Mouse (Mus musculus) lung, adult 2 months (tissue): ENCODE data around the gene Yipf4.

Experiments used
- CTCF ChIP-seq: fragments of 200-500 bp; IDR thresholded peaks from 2 replicates; pipeline ENCODE4 v1.5.1; 2011; ENCODE audit warnings: mild to moderate bottlenecking, low read length, control low read depth; ENCODE audit not compliant: insufficient read depth
- POLR2A ChIP-seq: fragments of 200-500 bp; IDR thresholded peaks from 2 replicates; pipeline ENCODE4 v1.6.1; 2011; ENCODE audit warnings: low read depth, mild to moderate bottlenecking, control low read depth, low read length, borderline replicate concordance; ENCODE audit errors: extremely low read depth

DNA sequence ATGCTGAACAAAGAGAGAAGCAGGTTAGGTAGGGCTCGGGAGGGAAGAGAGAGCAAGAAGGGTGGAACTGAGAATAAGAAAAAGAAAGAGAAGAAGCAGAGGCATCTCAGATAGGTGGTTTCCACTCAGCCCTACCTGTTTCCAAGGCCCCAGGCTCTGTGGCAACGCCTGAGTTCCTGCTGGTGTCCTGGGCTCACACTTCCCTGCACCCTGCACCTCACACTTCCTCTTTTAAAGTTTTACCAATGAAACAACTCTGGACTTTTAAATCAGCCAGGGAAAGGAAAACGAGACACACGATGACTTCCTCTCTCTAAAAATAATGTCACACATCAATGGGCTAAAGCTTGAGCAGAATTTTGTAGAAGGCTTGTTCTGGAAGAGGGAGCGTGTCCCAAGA is 48.8 kb upstream of the Yipf4 start:
- TF ChIP-seq CTCF (no peak), POLR2A (no peak)
